Mouse (Mus musculus): Measurements from ENCODE around the gene Xk.
"Not testable (repeated sequence)": the region's sequence is repeated elsewhere in the genome, so short reads cannot be mapped to it uniquely, and the experiment has no call there.

Gene Xk

DNA sequence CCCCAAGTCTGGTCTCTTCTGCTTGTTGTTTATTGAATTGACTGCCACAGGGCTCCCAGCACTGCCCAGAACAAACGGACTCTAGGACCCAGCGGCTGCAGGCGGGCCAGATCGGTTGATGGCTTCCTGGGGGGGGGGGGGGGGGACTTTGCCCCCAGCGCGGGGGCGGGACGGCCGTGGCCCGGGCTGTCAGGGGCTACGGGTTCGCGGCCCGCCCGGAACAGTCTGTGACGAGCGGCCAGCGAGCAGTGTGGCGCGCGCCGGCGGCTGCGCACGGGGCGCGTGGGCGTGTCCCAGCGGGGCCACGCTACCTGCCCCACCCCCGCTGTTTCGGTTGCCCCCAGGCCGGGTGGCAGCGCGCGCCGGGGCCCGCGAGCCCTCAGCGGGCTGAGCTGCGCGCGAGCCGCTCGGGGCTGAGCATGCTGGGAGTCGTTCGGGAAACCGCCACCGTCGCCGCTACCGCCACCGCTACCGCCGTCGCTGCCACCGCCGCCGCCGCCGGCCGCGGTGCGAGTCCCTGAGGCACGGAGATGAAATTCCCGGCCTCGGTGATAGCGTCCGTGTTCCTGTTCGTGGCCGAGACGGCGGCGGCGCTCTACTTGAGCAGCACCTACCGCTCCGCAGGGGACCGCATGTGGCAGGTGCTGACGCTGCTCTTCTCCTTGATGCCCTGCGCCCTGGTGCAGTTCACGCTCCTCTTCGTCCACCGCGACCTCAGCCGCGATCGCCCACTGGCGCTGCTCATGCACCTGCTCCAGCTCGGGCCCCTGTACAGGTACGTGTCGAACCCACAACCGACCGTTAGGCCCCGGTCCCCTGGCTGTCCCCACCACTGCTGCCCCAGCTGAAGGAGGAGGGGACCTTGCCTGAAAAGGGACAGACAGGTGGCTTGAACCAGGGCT lies at the start of gene Xk:
TSS of gene Xk (plus strand) at position 297 of the 902 bp plus-strand sequence.
- DNase-seq: peak; percentile 62

- no peak for DNase-seq
Observed at GRCm38 (mm10) chrX:9227105-9227504, 45.5 kb upstream of the Xk start.

DNA sequence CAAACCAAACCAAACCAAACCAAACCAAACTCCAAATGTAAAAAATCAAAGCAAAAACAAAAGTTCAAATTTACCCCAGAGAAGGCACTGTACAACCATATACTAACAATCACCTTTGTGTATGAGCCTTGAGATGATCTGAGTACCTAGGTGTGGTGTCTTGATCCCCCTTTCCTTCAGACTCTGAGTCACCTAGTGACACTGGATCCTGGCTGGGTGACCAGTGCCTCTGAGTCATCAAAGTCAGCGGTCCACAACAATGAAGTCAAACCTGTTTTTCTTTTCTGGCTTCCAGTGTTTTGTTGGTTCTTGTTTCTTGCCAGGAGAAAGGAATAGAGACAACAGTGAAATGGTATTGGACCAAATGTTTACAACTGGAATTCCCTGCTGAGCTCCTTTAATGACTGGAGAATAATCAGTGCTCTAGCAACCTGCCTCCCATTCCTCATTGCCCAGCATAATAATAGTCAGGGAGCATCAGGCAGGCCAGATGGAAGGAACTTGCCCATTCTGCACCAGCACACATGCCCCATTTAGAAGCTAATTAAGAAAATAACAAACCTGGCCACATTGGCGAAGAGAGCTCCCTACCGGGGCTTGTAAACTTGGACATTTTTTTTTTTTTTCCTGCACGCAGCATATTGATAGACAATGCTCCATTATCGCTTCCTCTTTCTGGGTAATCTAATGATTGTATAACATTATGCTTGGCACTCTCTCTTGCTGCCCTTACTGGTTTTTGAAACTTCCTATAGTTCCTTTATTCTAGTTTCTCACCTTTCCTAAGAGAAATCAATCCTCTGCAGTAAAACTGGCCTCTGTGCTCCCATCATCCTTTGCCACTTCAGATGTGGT lies 31.6 kb upstream of the Xk start:
- no peak for DNase-seq

DNA sequence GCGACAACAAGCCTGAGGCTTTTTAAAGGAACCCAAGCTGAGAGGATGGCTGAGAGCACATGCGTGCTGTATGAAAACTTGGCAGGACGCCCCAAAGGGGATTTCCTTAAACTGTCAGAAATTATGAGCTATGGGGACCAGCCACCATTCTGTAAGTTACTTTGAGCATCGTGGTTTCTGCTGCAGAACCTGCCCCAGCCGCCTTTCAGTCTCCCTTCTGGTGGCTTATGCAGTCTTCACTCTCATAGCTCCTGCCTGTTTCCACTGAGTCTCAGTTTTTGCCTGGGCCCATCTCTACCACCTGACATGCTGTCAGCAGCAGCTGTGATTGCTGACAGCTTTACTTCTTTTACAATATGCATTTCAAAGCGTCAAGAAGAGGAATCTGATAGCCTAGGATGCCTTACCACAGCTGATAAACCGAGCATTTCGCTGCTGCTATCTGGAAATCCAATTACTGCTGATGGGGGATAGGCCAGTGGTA lies 29.1 kb upstream of the Xk start:
- DNase-seq: no peak

DNA sequence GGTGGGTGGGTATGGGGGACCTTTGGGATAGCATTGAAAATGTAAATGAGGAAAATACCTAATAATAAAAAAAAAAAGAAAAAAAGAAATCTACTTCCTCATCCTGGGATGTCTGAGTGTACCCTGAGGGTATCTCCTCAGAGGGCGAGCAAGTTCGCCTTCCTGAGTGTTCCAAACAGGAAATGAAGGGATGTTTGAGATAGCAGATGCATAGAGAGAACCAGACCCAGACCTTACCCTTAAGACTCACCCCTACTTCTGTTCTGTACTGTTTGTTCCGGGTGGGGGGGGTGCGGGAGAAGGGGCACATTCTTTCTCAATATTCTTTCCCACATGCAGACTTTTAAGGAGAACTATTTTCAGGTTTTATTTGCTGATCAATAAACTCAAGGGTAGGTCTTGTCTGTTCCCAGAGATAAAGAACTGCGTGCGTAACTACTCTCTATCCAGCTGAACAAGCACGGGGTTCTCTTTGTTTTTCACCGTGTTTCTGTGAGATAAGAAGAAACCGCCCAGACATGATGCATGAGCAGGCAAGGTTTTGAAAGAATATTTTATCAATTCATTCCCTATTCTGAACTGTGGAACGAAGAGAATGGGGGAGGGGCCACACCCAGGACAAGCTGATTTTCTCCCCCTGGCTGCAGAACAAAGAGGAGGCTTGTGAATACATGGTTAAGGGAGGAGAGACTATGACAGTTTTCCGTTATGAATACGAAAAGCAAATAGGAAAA lies 27.8 kb upstream of the Xk start:
- DNase-seq: no peak

GRCm38 (mm10) chrX:9248911-9249310 lies 23.6 kb upstream of the Xk start:
- no peak for DNase-seq

- peak; percentile 1 for DNase-seq
Observed at GRCm38 (mm10) chrX:9253990-9254389, 18.6 kb upstream of the Xk start.

DNA sequence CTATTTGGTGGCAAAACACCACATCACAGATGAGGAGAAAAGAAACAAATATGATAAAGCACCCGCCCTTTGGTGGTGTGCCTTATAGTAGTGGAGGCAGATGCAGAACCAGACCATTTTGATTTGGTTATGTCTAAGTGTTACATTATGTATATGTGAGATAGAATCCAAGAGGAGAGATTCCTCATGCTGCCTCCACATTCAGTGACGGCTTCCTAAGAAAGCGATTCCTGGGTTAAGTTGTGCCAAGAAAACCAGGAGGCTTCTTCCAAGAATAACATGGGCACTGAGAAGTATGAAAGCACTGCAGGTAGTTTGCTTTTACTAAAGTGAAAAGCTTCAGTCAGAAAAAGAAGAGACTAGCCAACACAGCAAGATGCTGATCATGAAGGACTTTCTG lies 17.7 kb upstream of the Xk start:
- no peak for DNase-seq

DNA sequence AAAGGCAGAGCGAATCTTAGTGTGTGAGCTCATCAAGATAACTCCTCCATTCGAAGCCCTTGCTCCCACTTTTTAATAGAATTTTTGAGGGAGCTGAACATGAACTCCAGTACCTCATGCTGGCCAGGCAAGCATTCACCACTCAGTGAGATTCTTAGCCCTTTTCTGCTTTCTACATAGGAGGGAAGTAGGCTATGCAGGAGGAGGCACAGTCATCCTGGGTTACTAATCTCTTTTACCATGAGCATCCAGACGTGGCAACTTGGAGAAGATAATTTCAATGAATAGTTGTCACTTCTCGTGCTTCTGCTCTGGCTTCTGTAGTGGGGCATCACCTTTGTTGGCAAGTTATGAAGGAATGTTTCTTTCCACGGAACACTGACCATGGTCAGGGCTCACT lies 15.8 kb upstream of the Xk start, which contains the start of gene Gm14862:
TSS of gene Gm14862 (minus strand) at position 134 of the 400 bp plus-strand sequence.
- no peak for DNase-seq

GRCm38 (mm10) chrX:9257831-9258230 lies 14.7 kb upstream of the Xk start:
- no peak for DNase-seq

DNA sequence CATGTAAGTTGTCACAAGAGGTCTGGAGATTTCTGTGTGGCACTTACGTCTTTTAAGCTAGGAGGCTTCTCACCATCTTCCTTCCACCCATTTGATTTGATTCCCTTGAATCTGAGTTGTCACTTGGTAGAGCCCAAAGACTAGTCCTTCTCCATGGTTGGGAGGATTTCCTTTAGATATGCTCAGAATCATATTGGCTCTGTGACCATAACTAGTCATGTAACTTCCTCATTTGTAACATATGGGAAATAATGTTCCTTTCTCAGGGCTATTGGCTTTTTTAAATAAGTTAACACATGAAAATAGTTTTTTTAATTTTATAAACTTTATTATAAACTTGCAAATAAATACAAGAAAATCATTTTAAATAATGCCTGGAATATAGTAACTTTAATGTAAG lies 13.3 kb upstream of the Xk start:
- no peak for DNase-seq

GRCm38 (mm10) chrX:9271112-9271511 lies 1.4 kb upstream of the Xk start:
- DNase-seq: no peak

DNA sequence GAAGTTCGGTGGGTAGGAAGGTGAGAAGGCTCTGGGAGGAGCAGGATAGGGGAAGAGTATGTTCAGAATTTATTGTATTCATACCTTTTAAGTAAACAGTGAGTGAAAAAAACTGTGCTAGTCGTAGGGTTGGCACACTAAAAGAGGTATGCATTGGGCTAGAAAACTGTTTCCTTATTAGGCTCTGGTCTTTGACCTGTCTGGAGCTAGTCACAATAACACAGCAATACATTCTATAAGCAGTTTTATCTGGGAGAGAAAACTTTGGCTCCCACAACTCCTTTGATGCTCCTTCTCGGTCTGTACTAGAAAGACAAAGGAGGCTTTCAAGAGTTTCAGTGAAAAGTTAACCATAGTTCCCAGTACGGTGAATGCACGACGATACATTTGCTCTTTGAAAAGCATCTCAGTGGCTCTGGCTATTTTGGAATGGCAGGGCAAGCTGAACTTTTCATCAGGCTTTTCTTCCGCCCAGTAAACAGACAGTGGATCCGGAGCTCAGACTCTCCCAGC lies 553 bp upstream of the Xk start:
- no peak for DNase-seq

DNA sequence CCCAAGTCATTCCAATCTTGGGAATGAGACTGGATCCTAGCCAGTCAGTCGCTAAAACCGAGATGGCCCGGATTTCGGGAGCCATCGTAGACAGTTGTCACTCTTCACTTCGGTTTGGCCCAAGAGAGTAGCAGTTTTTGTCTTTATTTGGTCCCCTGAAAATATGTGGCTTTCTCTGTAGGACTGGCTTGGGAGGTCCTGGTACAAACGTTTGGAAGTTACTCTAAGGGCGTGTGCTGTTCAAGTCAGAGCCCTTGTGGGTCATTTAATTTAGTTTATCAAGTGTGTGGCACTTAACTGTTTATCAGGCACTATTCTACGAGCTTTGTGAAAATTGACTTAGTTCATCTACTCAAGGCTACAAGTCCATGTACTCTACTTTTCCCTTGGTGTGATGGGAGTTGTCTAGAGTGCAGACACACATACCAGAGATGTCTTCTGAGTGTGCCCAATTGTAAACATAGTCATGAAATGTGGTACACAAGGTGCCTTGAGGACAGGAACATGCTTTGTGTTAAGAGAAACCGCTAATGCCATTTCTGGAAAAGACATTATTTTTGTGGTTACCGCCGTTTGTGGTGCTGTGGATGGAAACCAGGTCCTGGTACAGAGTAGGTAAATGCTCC lies 934 bp downstream of the Xk start:
- DNase-seq: no peak

DNA sequence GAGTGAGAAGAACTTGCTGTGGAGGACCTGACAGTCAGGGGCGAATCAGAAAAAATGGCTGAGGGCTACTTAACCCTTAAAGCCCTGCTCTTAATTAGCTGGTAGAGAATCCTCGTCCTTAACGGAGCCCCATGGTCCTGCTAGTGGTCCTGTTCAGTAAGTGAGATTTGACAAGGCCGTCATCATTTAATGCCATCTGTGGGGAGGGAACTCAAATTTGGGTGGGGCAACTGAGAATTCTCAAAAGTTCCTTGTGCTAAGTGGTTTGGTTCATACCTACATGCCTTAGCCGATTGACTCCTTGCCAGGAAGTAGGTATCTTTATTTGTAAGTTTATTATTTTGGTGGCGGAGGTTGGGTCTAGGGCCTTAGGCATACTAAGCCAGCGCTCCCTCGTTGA lies 1.8 kb downstream of the Xk start:
- DNase-seq: no peak

DNA sequence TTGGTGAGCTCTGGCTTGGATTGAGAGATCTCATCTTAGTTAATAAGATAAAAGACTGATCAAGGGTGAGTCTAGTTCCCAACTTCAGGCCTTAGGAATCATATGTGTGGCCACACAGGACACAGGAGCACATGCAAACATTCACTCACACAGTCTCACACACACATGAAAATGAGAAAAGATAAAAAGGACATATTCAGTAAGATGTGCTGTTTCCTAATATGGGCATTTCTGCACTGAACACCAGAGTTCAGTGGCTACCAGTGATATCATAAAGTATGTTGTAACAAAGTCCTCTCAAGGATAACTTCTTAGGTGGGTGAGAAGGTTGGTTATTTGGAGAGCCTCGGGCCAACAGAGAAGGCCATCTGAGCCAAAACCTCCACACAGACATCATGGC lies 10.9 kb downstream of the Xk start, which contains the start of gene H2al1m:
TSS of gene H2al1m (plus strand) at position 301 of the 400 bp plus-strand sequence.
- DNase-seq: not testable (repeated sequence)

DNA sequence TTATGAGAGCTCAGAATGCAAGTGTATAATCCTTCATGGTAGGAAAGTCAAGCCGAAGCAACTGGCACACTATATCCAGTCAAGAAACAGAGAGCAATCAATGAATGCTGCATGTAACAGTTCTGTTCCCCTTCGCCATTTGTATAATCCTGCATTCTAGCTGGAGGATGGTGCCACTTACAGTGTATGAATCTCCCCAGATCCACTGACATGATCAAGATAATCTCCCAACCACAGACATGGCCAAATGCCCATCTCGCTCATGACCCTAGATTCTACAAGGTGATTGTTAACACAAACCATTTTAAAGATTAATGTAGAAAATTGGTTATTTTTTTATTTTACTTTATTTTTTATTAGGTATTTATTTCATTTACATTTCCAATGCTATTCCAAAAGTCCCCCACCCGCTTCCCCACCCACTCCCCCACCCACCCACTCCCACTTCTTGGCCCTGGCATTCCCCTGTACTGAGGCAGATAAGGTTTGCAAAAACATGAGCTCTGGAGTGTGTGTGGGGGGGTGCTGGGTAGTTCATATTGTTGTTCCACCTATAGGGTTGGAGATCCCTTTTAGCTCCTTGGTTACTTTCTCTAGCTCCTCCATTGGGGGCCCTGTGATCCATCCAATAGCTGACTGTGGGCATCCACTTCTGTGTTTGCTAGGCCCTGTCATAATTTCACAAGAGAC lies 20.7 kb downstream of the Xk start:
- DNase-seq: not testable (repeated sequence)

DNA sequence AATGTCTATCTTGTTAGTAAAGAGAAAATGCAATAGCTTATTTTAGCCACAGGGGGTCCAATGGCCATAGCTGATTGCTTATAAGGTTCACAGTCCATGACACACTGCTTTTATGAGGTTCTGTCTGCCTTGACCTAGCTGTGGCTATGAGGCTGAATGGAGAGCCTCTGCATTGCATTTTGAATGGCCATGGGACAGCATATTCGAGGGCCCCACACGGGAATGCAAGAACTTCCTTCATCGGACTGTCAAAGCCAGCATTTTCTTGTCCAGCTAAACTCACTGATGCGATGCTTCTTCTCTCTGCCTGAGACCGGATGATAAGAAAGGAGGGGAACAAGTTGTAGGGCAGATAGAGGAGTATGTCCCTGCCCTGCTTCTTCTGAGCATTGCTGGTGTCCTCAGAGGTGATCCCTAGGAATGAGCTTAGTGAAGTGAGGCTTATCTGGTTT lies 25.9 kb downstream of the Xk start:
- no peak for DNase-seq

DNA sequence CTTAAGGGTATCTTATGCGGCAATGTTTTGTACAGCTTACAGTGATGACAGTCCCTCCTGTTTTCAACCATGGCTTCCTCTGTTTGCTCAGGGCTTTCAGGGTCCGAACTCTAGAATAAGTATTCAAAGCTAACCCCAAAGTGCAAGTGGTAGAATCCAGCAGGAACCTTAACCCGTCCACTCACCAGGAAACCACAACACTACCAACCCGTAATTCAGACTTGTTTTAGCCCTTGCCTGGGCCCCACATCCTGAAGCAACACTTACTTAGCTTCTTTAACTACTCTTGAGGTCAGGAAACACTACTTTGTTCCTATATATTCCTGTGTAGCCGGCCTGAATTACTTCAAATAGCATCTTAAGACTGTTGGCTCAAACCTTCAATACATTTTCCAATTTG lies 30.2 kb downstream of the Xk start:
- DNase-seq: no peak

GRCm38 (mm10) chrX:9303455-9303854 lies 30.9 kb downstream of the Xk start:
- DNase-seq: no peak

- not testable (repeated sequence) for DNase-seq
Observed at GRCm38 (mm10) chrX:9316457-9316856, 43.9 kb downstream of the Xk start.

All from thymus, postnatal 25 days (tissue).